Mouse (Mus musculus): ENCODE results near the gene Adarb1.
A peak's percentile ranks its signal among the peaks of the same experiment; 100 is the strongest.

DNA sequence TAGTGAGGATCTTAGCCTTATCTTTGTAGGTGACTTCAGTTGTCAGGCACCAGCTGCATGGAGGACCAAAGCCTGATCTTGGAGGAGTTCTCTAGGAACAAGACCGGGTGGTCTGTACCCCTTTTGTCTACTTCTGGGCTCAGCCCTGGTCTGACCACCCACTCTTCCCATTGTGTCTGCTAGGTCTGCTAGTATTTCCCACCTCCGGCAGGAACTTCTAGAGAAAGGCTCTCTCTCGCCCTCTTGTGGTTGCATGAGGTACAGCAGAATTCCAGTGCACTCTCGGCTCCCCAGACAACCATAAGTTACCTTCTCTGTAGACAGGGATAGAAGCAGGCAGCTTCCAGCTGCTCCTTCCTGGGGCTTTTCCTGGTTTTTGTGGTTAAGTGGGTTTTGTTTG is 165.3 kb downstream of the Adarb1 start:
- TF ChIP-seq CTCF (IDR thresholded peaks at IDR 0.05): peak; percentile 98
- no peak for TF ChIP-seq EP300 (IDR thresholded peaks at IDR 0.05)

Measured in lung, postnatal 0 days (tissue).